Mouse (Mus musculus) kidney, embryonic 15.5 days (tissue): ENCODE data around the gene Tmem236. TPM values are rescaled to one million over a fixed set of nuclear protein-coding genes. Genes with fewer than 3 reads are reported as not detected.
A peak's percentile ranks its signal among the peaks of the same experiment; 100 is the strongest.

ENCODE experiments used
- ATAC-seq: fragments of 200-750 bp; cut with Nextera tagmentation; replicated peaks from 2 replicates; pipeline ENCODE4 v1.8.0; 2017; ENCODE audit warnings: moderate TSS enrichment; ENCODE audit not compliant: low FRiP score
- H3K27ac ChIP-seq: fragments of 300-500 bp; sonication (generic); 2 replicates; pipeline ENCODE4 v1.5.1; 2015; ENCODE audit warnings: mild to moderate bottlenecking, inconsistent platforms
- H3K27me3 ChIP-seq: fragments of 300-500 bp; sonication (generic); 2 replicates; pipeline ENCODE4 v1.6.1; 2015; ENCODE audit warnings: inconsistent platforms
- H3K36me3 ChIP-seq: fragments of 300-500 bp; sonication (generic); 2 replicates; pipeline ENCODE4 v1.6.1; 2015; ENCODE audit warnings: inconsistent platforms
- H3K4me1 ChIP-seq: fragments of 300-500 bp; sonication (generic); 2 replicates; pipeline ENCODE4 v1.6.1; 2015; ENCODE audit warnings: inconsistent platforms
- H3K4me2 ChIP-seq: fragments of 300-500 bp; sonication (generic); 2 replicates; pipeline ENCODE4 v1.6.1; 2015; ENCODE audit warnings: moderate library complexity, mild to moderate bottlenecking, inconsistent platforms
- H3K4me3 ChIP-seq: fragments of 300-500 bp; sonication (generic); replicated peaks from 2 replicates; pipeline ENCODE4 v1.5.1; 2015; ENCODE audit warnings: mild to moderate bottlenecking, inconsistent platforms
- H3K9ac ChIP-seq: fragments of 300-500 bp; sonication (generic); 2 replicates; pipeline ENCODE4 v1.6.1; 2015; ENCODE audit warnings: mild to moderate bottlenecking, inconsistent platforms
- H3K9me3 ChIP-seq: fragments of 300-500 bp; sonication (generic); replicated peaks from 2 replicates; pipeline ENCODE4 v1.6.1; 2016; ENCODE audit warnings: inconsistent platforms
- WGBS: fragments of 180-500 bp; shearing (Covaris S2); methylation state at CpG from one replicate; pipeline ENCODE4 v1.1.7; 2015; ENCODE audit warnings: mixed read lengths; 5-methylcytosine and 5-hydroxymethylcytosine counted together
- polyA plus RNA-seq: library from polyadenylated mRNA; unstranded; fragments of >200 nt; fragmentation: Nextera tagmentation; extraction: Ambion mirVana; gene quantifications from 2 replicates; pipeline ENCODE4 v1.2.1, GENCODE M21; 2015

The Tmem236 gene
- polyA plus RNA-seq, 1 experiment from 2014 or later = 0.18 TPM

DNA sequence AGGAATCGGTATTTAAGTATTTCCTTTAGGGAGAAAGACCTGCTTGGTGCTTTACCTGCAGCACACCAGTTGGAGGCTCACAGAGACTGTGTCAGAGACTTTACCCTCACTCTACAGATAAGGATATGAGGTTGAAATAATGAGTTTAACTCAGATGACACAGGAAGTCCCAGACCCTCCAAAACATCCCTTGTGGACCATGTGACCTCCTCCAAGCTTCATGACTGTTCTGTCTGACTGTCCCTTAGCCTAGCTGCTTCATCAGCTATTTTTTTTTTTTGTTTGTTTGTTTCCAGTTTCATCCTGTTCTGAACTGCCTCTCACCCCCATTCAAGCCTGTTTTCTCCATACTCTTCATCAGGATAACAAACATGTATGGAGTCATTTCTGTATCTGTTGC lies 58.6 kb downstream of the Tmem236 start:
- Histone ChIP-seq H3K4me3 (no peak overlapping the region), H3K4me1 (0 out of 2 replicates have a peak, but pooled peaks cover 3% of the 10 kb centered on the region), H3K36me3 (no peaks in the 10 kb centered on the region), H3K27ac (no peak overlapping the region), H3K27me3 (no peaks in the 10 kb centered on the region), H3K9ac (no peak overlapping the region), H3K9me3 (no peaks in the 10 kb centered on the region), H3K4me2 (no peak overlapping the region)
- WGBS = 75% methylated on average over 1 of the region's 1 CpGs
- ATAC-seq = no peak

DNA sequence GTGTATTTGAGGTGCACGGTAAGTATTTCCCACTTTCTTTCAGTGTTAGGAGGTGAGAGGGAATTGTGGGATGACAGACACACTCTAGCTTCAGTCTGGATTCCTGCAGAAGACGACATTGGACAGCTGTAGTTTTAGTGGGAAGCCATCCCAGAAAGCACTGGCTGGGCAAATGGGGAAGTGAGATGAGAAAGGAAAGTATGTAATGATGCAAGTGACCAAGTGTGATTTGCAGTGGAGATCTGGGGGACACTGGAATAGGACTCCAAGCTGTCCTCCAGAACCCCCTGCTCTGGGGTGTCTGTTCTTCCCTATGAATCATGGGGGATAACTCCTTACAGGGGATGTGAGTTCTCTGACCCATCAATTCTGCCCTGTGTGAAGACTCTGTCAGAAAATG lies 59.7 kb downstream of the Tmem236 start:
- H3K4me3 ChIP-seq = no peak overlapping the region
- H3K36me3 ChIP-seq = no peaks in the 10 kb centered on the region
- no peaks in the 10 kb centered on the region for H3K27me3 ChIP-seq
- H3K4me1 ChIP-seq = 0 out of 2 replicates have a peak, but pooled peaks cover under 1% of the 10 kb centered on the region
- no peak for ATAC-seq
- H3K9ac ChIP-seq = no peak overlapping the region
- WGBS = 68% methylated on average over 2 of the region's 2 CpGs
- H3K4me2 ChIP-seq = no peak overlapping the region
- H3K9me3 ChIP-seq = no peaks in the 10 kb centered on the region
- H3K27ac ChIP-seq = no peak overlapping the region

DNA sequence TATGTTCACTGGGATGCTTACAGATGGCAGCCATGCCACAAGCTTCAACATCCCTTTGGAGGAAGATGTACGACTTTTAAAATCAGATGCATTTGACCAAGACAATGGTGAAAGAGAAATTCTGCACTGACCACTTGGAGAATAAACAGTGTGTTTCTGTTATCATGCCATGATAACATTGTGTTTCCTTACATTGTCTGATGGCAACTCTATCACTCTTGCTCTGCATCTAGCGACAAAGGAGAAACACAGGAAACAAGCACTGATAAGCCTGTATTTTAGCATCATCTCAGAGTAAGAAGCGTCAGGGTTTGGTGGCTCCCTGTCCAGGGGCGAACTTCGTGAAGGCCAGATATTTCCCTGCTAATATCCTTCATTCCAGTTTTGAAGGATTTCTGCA lies 61.0 kb downstream of the Tmem236 start:
- H3K36me3 ChIP-seq = no peaks in the 10 kb centered on the region
- H3K9me3 ChIP-seq = no peaks in the 10 kb centered on the region
- no peaks in the 10 kb centered on the region for H3K27me3 ChIP-seq
- 84% methylated on average over 5 of the region's 5 CpGs for WGBS
- H3K9ac ChIP-seq = no peak overlapping the region
- H3K27ac ChIP-seq = no peak overlapping the region
- no peaks in the 10 kb centered on the region for H3K4me1 ChIP-seq
- H3K4me3 ChIP-seq = no peak overlapping the region
- ATAC-seq = no peak
- no peak overlapping the region for H3K4me2 ChIP-seq

DNA sequence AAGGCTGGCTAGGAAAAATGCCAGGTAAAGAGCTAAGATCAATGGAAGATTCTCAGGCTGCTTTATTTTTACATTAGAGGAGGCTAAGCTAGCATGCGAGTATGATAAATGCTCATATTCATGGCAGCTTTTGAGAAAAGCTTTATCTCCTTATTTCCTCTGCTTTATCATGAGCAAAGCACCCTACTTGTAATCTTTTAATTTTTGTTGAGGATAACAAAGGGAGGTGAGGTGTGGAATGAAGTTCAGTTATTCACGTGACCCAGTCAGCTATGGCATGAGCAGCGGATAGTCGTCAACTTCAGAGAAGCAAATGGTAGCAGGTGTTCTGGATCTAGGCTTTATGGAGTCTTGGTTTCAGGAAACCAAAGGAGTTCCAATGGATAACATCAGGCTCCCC lies 62.6 kb downstream of the Tmem236 start:
- no peak for ATAC-seq
- Histone ChIP-seq H3K27me3 (no peaks in the 10 kb centered on the region), H3K9me3 (no peaks in the 10 kb centered on the region), H3K4me1 (no peaks in the 10 kb centered on the region), H3K4me2 (no peak overlapping the region), H3K9ac (no peak overlapping the region), H3K4me3 (no peak overlapping the region), H3K27ac (no peak overlapping the region), H3K36me3 (no peaks in the 10 kb centered on the region)
- 73% methylated on average over 4 of the region's 4 CpGs for WGBS

DNA sequence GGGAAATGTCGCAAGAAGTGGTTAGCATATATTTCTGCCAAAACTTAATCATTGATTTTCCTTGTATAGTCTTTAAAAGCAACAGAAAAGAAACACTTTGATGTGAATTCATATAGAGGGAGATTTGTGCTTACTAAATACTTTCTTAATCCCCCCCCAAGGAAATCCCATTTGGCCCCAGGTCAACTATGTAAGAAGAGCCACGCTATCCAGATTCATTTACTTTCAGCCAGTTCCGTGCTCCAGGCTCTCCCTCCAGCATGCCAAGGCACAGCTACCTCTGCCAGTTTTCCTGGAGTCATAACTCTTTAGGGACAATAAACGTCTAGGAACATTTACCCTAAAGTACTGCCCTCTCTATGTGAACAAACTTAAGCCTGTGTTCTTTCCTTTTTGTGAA lies 63.4 kb downstream of the Tmem236 start:
- ATAC-seq = no peak
- Histone ChIP-seq H3K9me3 (no peaks in the 10 kb centered on the region), H3K36me3 (no peaks in the 10 kb centered on the region), H3K4me2 (no peak overlapping the region), H3K9ac (no peak overlapping the region), H3K4me1 (no peaks in the 10 kb centered on the region), H3K27me3 (no peaks in the 10 kb centered on the region), H3K27ac (no peak overlapping the region), H3K4me3 (no peak overlapping the region)
- WGBS = 32% methylated on average over 4 of the region's 4 CpGs

DNA sequence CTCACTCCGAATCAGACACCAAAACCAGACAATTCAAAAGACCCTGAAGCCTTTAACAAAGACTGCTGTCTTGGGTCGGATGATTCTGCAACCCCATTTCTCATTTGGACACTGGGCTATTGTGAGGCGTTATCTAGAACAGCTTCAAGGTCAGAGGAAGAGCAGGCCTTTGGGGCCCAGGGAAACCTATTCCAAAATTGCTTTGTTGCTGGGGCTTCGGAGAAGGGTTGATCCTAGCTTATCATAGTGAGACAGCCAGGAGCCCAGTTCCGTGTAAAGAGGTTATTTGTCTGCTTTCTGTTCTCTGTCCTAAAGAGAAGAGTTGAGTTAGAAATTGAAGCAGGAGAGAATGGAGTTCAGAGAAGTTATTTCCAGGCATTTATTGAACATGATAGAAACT lies 64.8 kb downstream of the Tmem236 start:
- Histone ChIP-seq H3K4me1 (no peaks in the 10 kb centered on the region), H3K9me3 (no peaks in the 10 kb centered on the region), H3K4me3 (no peak overlapping the region), H3K36me3 (no peaks in the 10 kb centered on the region), H3K27ac (no peak overlapping the region), H3K27me3 (no peaks in the 10 kb centered on the region), H3K9ac (no peak overlapping the region), H3K4me2 (no peak overlapping the region)
- ATAC-seq = no peak
- 72% methylated on average over 5 of the region's 5 CpGs for WGBS

DNA sequence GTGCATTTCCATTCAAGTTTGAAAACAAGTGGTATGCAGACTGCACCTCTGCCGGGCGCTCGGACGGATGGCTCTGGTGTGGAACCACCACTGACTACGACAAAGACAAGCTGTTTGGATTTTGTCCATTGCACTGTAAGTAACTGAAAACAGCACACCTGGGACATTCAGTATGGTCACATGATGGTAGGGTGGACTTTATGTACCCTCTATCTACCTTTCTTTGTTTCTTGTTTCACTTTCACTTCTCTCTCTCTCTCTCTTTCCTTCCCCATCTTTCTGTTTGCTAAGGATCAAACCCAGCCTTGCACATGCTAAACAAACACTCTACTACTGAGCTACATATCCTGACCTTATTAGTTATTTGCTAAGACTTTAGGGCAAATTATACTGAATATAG lies 69.8 kb downstream of the Tmem236 start:
- Histone ChIP-seq H3K4me1 (no peaks in the 10 kb centered on the region), H3K4me3 (no peak overlapping the region), H3K27ac (no peak overlapping the region), H3K9ac (no peak overlapping the region), H3K27me3 (no peaks in the 10 kb centered on the region), H3K4me2 (no peak overlapping the region), H3K36me3 (no peaks in the 10 kb centered on the region), H3K9me3 (no peaks in the 10 kb centered on the region)
- 87% methylated on average over 5 of the region's 5 CpGs for WGBS
- ATAC-seq = no peak

DNA sequence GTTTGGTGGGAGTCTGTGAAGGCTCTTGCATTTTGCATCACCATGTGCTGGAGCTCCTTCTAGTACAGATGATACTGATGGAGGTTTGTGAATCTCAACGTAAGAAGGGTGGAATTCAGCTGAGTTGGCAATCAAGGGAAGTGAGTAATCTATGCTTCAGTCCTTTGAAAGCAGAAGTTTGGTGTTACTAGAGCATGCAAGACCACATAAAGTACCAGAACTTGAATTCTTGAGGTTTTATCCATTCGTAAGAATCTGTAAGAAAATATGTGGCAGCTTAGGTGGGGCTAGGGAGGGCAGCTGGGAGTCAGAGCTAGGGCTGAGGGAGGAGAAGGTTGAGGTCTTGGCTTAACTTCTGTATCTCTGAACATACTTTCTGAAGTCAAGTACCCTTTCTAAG lies 70.3 kb downstream of the Tmem236 start:
- Histone ChIP-seq H3K9ac (no peak overlapping the region), H3K27ac (no peak overlapping the region), H3K9me3 (no peaks in the 10 kb centered on the region), H3K36me3 (no peaks in the 10 kb centered on the region), H3K27me3 (no peaks in the 10 kb centered on the region), H3K4me2 (no peak overlapping the region), H3K4me1 (no peaks in the 10 kb centered on the region), H3K4me3 (no peak overlapping the region)
- no peak for ATAC-seq
- WGBS = 75% methylated on average over 2 of the region's 2 CpGs

DNA sequence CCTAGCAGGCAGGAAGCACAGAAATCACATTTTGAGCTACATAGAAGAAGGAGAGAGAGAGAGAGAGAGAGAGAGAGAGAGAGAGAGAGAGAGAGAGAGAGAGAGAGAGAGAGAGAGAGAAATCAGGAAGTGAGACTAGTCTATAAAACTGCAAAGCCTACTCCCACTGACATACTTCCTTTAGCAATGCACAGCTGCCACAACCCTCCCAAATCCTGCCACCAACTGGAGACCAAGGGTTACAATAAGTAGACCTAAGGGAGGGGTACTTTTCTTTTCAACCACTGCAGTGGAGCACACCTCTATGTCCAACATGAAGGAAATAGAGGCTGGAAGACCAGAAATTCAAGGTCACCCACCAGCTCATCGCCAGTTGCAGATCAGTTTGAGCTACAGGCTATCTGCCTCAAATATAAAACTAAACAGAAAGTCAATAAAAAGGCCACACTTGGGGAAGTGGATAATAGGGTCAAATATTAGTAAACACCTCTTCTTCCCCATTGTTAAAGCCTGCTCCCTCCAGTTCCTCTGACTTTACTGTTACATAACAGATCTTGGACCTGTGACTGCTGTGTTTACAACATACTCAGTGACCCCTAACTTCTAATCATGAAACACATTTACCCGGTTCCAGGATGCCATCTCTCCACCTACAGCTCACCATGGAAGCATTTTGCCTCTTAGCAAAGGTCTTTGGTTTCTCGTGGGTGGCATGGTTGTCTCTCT lies 75.7 kb downstream of the Tmem236 start:
- no peak overlapping the region for H3K27ac ChIP-seq
- ATAC-seq = no peak

DNA sequence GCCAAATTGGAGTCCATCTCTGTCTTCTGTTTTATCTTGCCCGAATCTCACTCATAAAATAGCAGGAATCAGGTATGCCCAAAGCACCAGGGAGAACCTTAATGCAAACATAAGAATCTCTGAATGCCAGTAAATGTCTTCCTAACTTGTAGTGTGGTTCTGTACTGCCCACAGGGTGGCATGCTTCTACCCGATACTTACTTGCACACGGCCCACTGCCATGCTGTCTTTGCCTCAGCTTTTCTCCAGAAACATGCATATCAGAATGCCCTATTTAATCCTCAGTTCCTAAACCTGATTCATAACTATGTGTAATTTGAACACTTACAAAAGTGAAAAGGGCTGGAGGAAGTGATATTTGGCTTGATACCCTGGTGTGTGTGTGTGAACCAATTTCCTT lies 77.6 kb downstream of the Tmem236 start:
- Histone ChIP-seq H3K4me1 (no peaks in the 10 kb centered on the region), H3K9me3 (no peaks in the 10 kb centered on the region), H3K9ac (no peak overlapping the region), H3K27ac (no peak overlapping the region), H3K27me3 (no peaks in the 10 kb centered on the region), H3K36me3 (no peaks in the 10 kb centered on the region), H3K4me2 (no peak overlapping the region), H3K4me3 (no peak overlapping the region)
- no peak for ATAC-seq
- 78% methylated on average over 3 of the region's 3 CpGs for WGBS

More for the DNA sequence above, 75.7 kb downstream of the Tmem236 start:
- Histone ChIP-seq H3K27me3 (no peaks in the 10 kb centered on the region), H3K9ac (no peak overlapping the region), H3K36me3 (no peaks in the 10 kb centered on the region), H3K4me2 (no peak overlapping the region), H3K9me3 (no peaks in the 10 kb centered on the region), H3K4me3 (no peak overlapping the region), H3K4me1 (no peaks in the 10 kb centered on the region)
- 77% methylated on average over 3 of the region's 3 CpGs for WGBS

DNA sequence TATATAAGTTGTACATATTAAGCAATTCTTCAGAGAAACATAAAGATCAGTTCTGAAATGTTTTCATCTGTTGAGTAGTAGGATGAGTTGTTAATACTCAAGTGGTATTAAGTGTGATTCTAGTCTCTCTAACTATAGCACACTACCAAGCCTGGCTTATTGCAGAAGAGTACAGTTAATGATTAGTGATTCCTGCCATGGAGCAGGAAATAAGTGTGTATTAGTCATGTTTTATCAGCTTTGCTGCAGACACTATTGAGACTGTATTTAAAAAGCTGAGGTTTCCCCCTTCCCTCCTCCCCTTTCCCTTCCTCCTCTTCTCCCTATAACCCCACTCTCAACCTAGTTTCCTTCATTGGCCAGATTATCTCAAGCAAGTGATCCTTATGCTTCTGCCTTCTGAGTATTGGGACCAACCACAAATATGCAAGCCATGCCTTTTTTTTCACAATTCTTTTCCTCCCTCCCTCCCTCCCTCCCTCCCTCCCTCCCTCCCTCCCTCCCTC lies 84.1 kb downstream of the Tmem236 start:
- no peaks in the 10 kb centered on the region for H3K36me3 ChIP-seq
- H3K9ac ChIP-seq = no peak overlapping the region
- H3K27ac ChIP-seq = no peak overlapping the region
- no peaks in the 10 kb centered on the region for H3K4me1 ChIP-seq
- 0 out of 2 replicates have a peak, but pooled peaks have one; percentile 36 for ATAC-seq
- no peak overlapping the region for H3K4me2 ChIP-seq
- H3K27me3 ChIP-seq = no peaks in the 10 kb centered on the region
- no peaks in the 10 kb centered on the region for H3K9me3 ChIP-seq
- no peak overlapping the region for H3K4me3 ChIP-seq

DNA sequence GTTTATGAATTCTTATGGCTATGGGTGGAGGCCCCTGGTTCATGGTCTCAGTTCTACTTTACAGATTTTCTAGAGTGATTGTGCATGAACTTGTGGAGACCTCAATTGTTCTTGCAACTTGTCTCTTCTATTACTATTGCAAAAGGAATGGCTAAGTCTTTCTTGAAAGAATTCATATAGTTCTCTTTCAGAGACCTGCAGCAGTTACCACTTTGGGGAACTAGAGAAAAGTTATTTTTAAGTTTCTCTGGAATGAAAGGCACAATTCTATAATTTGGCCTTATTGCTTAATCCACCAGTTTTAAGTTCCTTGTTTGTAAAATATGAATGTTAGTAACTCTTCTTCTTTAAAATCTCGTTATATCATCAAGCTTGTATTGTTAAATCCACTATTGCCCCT lies 87.8 kb downstream of the Tmem236 start:
- H3K4me2 ChIP-seq = no peak overlapping the region
- no peaks in the 10 kb centered on the region for H3K27me3 ChIP-seq
- no peaks in the 10 kb centered on the region for H3K36me3 ChIP-seq
- H3K9ac ChIP-seq = no peak overlapping the region
- ATAC-seq = no peak
- H3K27ac ChIP-seq = no peak overlapping the region
- 92% methylated on average over 1 of the region's 1 CpGs for WGBS
- H3K4me3 ChIP-seq = no peak overlapping the region
- H3K9me3 ChIP-seq = no peaks in the 10 kb centered on the region
- no peaks in the 10 kb centered on the region for H3K4me1 ChIP-seq

DNA sequence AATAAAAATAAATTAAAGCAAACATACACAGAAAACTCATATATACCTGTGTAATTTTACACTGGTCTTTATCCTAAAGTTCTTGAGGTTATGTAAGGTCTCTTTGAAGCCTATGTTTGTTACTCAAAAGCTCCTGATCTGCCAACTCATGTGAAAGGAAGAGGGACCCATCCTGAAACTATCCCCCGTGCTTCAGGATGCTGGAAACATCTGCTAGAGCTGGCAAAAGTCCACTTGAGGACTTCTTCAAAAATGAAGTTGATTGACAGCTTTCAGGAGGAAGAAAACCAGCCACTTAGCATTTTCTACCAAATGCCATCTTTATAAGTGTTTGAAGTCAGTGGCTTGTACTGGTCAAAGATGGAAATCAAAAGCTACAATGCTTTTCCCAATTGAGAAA lies 94.8 kb downstream of the Tmem236 start:
- no peaks in the 10 kb centered on the region for H3K4me1 ChIP-seq

More for the DNA sequence above, 94.8 kb downstream of the Tmem236 start:
- Histone ChIP-seq H3K9me3 (no peaks in the 10 kb centered on the region), H3K36me3 (no peaks in the 10 kb centered on the region), H3K27me3 (no peaks in the 10 kb centered on the region), H3K4me2 (no peak overlapping the region), H3K4me3 (no peak overlapping the region), H3K9ac (no peak overlapping the region), H3K27ac (no peak overlapping the region)
- whole genome bisulfite sequencing = 72% methylated on average over 1 of the region's 1 CpGs
- ATAC-seq = no peak
